Mouse (Mus musculus) embryonic facial prominence, embryonic 15.5 days (tissue): Measurements from ENCODE around the gene Naa80. TPM values are rescaled to one million over a fixed set of nuclear protein-coding genes. Genes with fewer than 3 reads are reported as not detected.
"Not testable (repeated sequence)": the region's sequence is repeated elsewhere in the genome, so short reads cannot be mapped to it uniquely, and the experiment has no call there.

Experiments used
- ATAC-seq: fragments of 200-750 bp; cut with Nextera tagmentation; 2 replicates; pipeline ENCODE4 v1.8.0; 2017; ENCODE audit warnings: low read depth, moderate TSS enrichment; ENCODE audit not compliant: insufficient number of reproducible peaks, low FRiP score, low TSS enrichment
- H3K27ac ChIP-seq: fragments of 300-500 bp; sonication (generic); replicated peaks from 2 replicates; pipeline ENCODE4 v1.5.1; 2015; ENCODE audit warnings: mild to moderate bottlenecking, inconsistent platforms
- H3K27me3 ChIP-seq: fragments of 300-500 bp; sonication (generic); 2 replicates; pipeline ENCODE4 v1.6.1; 2015; ENCODE audit warnings: inconsistent platforms
- H3K36me3 ChIP-seq: fragments of 300-500 bp; sonication (generic); 2 replicates; pipeline ENCODE4 v1.6.1; 2015; ENCODE audit warnings: mild to moderate bottlenecking, inconsistent platforms
- H3K4me1 ChIP-seq: fragments of 300-500 bp; sonication (generic); 2 replicates; pipeline ENCODE4 v1.6.1; 2015; ENCODE audit warnings: inconsistent platforms
- H3K4me2 ChIP-seq: fragments of 300-500 bp; sonication (generic); replicated peaks from 2 replicates; pipeline ENCODE4 v1.6.1; 2015; ENCODE audit warnings: mild to moderate bottlenecking, inconsistent platforms
- H3K4me3 ChIP-seq: fragments of 300-500 bp; sonication (generic); replicated peaks from 2 replicates; pipeline ENCODE4 v1.5.1; 2015; ENCODE audit warnings: mild to moderate bottlenecking, inconsistent platforms
- H3K9ac ChIP-seq: fragments of 300-500 bp; sonication (generic); 2 replicates; pipeline ENCODE4 v1.6.1; 2015; ENCODE audit warnings: inconsistent platforms
- H3K9me3 ChIP-seq: fragments of 300-500 bp; sonication (generic); replicated peaks from 2 replicates; pipeline ENCODE4 v1.6.1; 2016; ENCODE audit warnings: inconsistent platforms
- WGBS: fragments of 180-500 bp; shearing (Covaris S2); methylation state at CpG from one replicate; pipeline ENCODE4 v1.1.7; 2015; 5-methylcytosine and 5-hydroxymethylcytosine counted together
- polyA plus RNA-seq: library from polyadenylated mRNA; unstranded; fragments of >200 nt; fragmentation: Nextera tagmentation; extraction: Ambion mirVana; gene quantifications from 2 replicates; pipeline ENCODE4 v1.2.1, GENCODE M21; 2015

The Naa80 gene
- polyA plus RNA-seq, 1 experiment from 2014 or later, result 22.8 TPM

GRCm38 (mm10) chr9:107566041-107566709 lies 12.5 kb upstream of the Naa80 start:
- H3K4me3 ChIP-seq, result no peak overlapping the region
- no peak for ATAC-seq
- no peak overlapping the region for H3K9ac ChIP-seq
- peaks cover 31% of the 10 kb centered on the region for H3K36me3 ChIP-seq
- H3K27ac ChIP-seq, result peak overlapping the region; percentile 59; the same call in 1 of the 2 replicates
- peaks cover 57% of the 10 kb centered on the region for H3K4me1 ChIP-seq
- no peaks in the 10 kb centered on the region for H3K27me3 ChIP-seq
- no peaks in the 10 kb centered on the region for H3K9me3 ChIP-seq
- 55% methylated on average over 15 of the region's 15 CpGs for WGBS
- no peak overlapping the region; the same call in 1 of the 2 replicates for H3K4me2 ChIP-seq

- 65% methylated on average over 3 of the region's 3 CpGs for WGBS
- H3K4me2 ChIP-seq, result peak overlapping the region; percentile 61; the same call in 1 of the 2 replicates
Observed at GRCm38 (mm10) chr9:107566855-107567254, 11.8 kb upstream of the Naa80 start.

GRCm38 (mm10) chr9:107567702-107568319 lies 10.9 kb upstream of the Naa80 start, which contains the start of gene Hyal2:
Gene Hyal2 (plus strand): TSS chr9:107567945.
- no peak for ATAC-seq
- no peaks in the 10 kb centered on the region for H3K27me3 ChIP-seq
- H3K9ac ChIP-seq, result peak within 1 kb of the TSS; percentile 70
- 10% methylated on average over 18 of the region's 18 CpGs for WGBS
- H3K36me3 ChIP-seq, result peaks cover 35% of the 10 kb centered on the region
- no peaks in the 10 kb centered on the region for H3K9me3 ChIP-seq
- peak within 1 kb of the TSS; percentile 88 for H3K4me3 ChIP-seq
- peak within 1 kb of the TSS; percentile 61 for H3K4me2 ChIP-seq
- peak within 1 kb of the TSS; percentile 92 for H3K27ac ChIP-seq
- peaks cover 67% of the 10 kb centered on the region for H3K4me1 ChIP-seq

More at GRCm38 (mm10) chr9:107566855-107567254, 11.8 kb upstream of the Naa80 start:
- 0 out of 2 replicates have a peak overlapping the region, but pooled peaks have one; percentile 59 for H3K27ac ChIP-seq
- H3K9me3 ChIP-seq, result no peaks in the 10 kb centered on the region
- no peaks in the 10 kb centered on the region for H3K27me3 ChIP-seq
- H3K9ac ChIP-seq, result no peak overlapping the region
- ATAC-seq, result no peak
- H3K36me3 ChIP-seq, result peaks cover 31% of the 10 kb centered on the region
- H3K4me1 ChIP-seq, result peaks cover 64% of the 10 kb centered on the region
- H3K4me3 ChIP-seq, result no peak overlapping the region

- ATAC-seq, result peak; percentile 86
- Histone ChIP-seq H3K4me3 (peak overlapping the region; percentile 88), H3K36me3 (peaks cover 42% of the 10 kb centered on the region), H3K4me2 (peak overlapping the region; percentile 61), H3K27ac (peak overlapping the region; percentile 92), H3K9ac (peak overlapping the region; percentile 70), H3K9me3 (no peaks in the 10 kb centered on the region), H3K4me1 (peaks cover 60% of the 10 kb centered on the region), H3K27me3 (no peaks in the 10 kb centered on the region)
- WGBS, result under 1% methylated on average over 41 of the region's 41 CpGs
Observed at GRCm38 (mm10) chr9:107568331-107569261, 10.1 kb upstream of the Naa80 start.

GRCm38 (mm10) chr9:107569270-107569669 lies 9.4 kb upstream of the Naa80 start:
- peak overlapping the region; percentile 61 for H3K4me2 ChIP-seq
- no peaks in the 10 kb centered on the region for H3K27me3 ChIP-seq
- no peaks in the 10 kb centered on the region for H3K9me3 ChIP-seq
- H3K36me3 ChIP-seq, result peaks cover 46% of the 10 kb centered on the region
- ATAC-seq, result peak; percentile 3; the same call in 1 of the 2 replicates
- H3K4me3 ChIP-seq, result peak overlapping the region; percentile 88
- under 1% methylated on average over 23 of the region's 23 CpGs for WGBS
- peak overlapping the region; percentile 92 for H3K27ac ChIP-seq
- H3K4me1 ChIP-seq, result peaks cover 54% of the 10 kb centered on the region
- peak overlapping the region; percentile 70 for H3K9ac ChIP-seq

- Histone ChIP-seq H3K36me3 (peaks cover 48% of the 10 kb centered on the region), H3K27me3 (no peaks in the 10 kb centered on the region)
- no peak for ATAC-seq
Observed at GRCm38 (mm10) chr9:107570016-107570415, 8.7 kb upstream of the Naa80 start.

GRCm38 (mm10) chr9:107570845-107571244 lies 7.8 kb upstream of the Naa80 start:
- WGBS, result 88% methylated on average over 21 of the region's 21 CpGs
- no peaks in the 10 kb centered on the region for H3K9me3 ChIP-seq
- H3K4me2 ChIP-seq, result peak overlapping the region; percentile 61
- no peaks in the 10 kb centered on the region for H3K27me3 ChIP-seq
- no peak for ATAC-seq
- no peak overlapping the region for H3K27ac ChIP-seq
- H3K9ac ChIP-seq, result no peak overlapping the region
- H3K4me1 ChIP-seq, result peaks cover 51% of the 10 kb centered on the region
- peaks cover 42% of the 10 kb centered on the region for H3K36me3 ChIP-seq
- peak overlapping the region; percentile 88 for H3K4me3 ChIP-seq

More at GRCm38 (mm10) chr9:107570016-107570415, 8.7 kb upstream of the Naa80 start:
- peak overlapping the region; percentile 70 for H3K9ac ChIP-seq
- H3K4me3 ChIP-seq, result peak overlapping the region; percentile 88
- H3K27ac ChIP-seq, result peak overlapping the region; percentile 92
- 23% methylated on average over 13 of the region's 13 CpGs for WGBS
- peak overlapping the region; percentile 61 for H3K4me2 ChIP-seq
- no peaks in the 10 kb centered on the region for H3K9me3 ChIP-seq
- peaks cover 48% of the 10 kb centered on the region for H3K4me1 ChIP-seq

GRCm38 (mm10) chr9:107571534-107572326 lies 7.0 kb upstream of the Naa80 start:
- Histone ChIP-seq H3K4me3 (peak overlapping the region; percentile 88; the same call in 1 of the 2 replicates), H3K27ac (no peak overlapping the region), H3K9ac (no peak overlapping the region), H3K4me1 (peaks cover 54% of the 10 kb centered on the region), H3K36me3 (peaks cover 42% of the 10 kb centered on the region), H3K4me2 (no peak overlapping the region), H3K27me3 (no peaks in the 10 kb centered on the region), H3K9me3 (no peaks in the 10 kb centered on the region)
- no peak for ATAC-seq
- 92% methylated on average over 22 of the region's 22 CpGs for WGBS

- Histone ChIP-seq H3K27me3 (no peaks in the 10 kb centered on the region), H3K4me1 (peaks cover 56% of the 10 kb centered on the region), H3K9ac (no peak overlapping the region), H3K4me3 (no peak overlapping the region), H3K4me2 (no peak overlapping the region), H3K27ac (no peak overlapping the region), H3K9me3 (no peaks in the 10 kb centered on the region), H3K36me3 (peaks cover 42% of the 10 kb centered on the region)
- 95% methylated on average over 2 of the region's 2 CpGs for WGBS
- ATAC-seq, result no peak
Observed at GRCm38 (mm10) chr9:107572327-107572662, 6.4 kb upstream of the Naa80 start.

- not testable (repeated sequence) for H3K4me2 ChIP-seq, H3K9me3 ChIP-seq, H3K9ac ChIP-seq, ATAC-seq, H3K27me3 ChIP-seq, H3K27ac ChIP-seq, H3K4me3 ChIP-seq
- Histone ChIP-seq H3K36me3 (peaks cover 42% of the 10 kb centered on the region), H3K4me1 (peaks cover 58% of the 10 kb centered on the region)
- 85% methylated on average over 6 of the region's 6 CpGs for WGBS
Observed at GRCm38 (mm10) chr9:107573774-107574173, 4.9 kb upstream of the Naa80 start.
